Mouse (Mus musculus): Measurements from ENCODE around the gene Tcea3.

GRCm38 (mm10) chr4:136227408-136227807, 20.1 kb upstream of the Tcea3 start:
- TF ChIP-seq CTCF (conservative IDR thresholded peaks at IDR 0.05; ENCODE audit: low read length) (no peak), POU5F1 (IDR thresholded peaks at IDR 0.05; ENCODE audit: borderline replicate concordance, low read length) (no peak), NANOG (IDR thresholded peaks at IDR 0.05; ENCODE audit: borderline replicate concordance, low read length) (no peak)
